Mouse (Mus musculus): Measurements from ENCODE around the gene Gadl1. TPM values are rescaled to one million over a fixed set of nuclear protein-coding genes. Genes with fewer than 3 reads are reported as not detected.

Gene Gadl1
- total and polyA plus RNA-seq, 3 experiments, result 0.06 to 0.08 TPM; not detected in 1

DNA sequence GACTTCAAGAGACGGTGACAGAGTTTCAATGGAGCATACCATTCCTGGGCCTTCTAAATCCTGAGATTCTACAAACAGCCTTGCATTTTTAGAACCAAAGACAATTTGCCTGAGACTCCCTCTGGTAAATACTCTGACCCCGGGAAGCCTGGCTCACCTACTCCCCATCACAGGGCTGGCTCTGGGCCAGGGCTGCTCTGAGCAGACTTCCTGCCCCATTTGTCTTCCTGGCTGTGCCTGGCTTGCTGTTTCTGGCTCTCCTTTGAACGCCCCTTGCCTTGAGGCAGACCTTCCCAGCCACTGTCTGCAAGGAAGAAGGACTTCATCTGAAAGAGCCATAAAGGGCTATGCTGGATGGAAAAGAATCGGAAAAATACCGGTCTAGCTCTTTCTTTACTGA is 182.7 kb downstream of the Gadl1 start:
- Histone ChIP-seq H3K36me3 (ENCODE audit: control insufficient read depth in 1 of 2, insufficient read depth in 2 of 2, low read length in 2 of 2) (no peaks in the 10 kb centered on the region), H3K4me3 (ENCODE audit: control insufficient read depth in 1 of 2, insufficient read depth in 1 of 2, low read depth in 2 of 2, low read length in 2 of 2) (no peak overlapping the region), H3K9me3 (replicated peaks; ENCODE audit: insufficient read depth, low read length) (no peaks in the 10 kb centered on the region), H3K9ac (ENCODE audit: control insufficient read depth, low read depth, low read length, poor library complexity, severe bottlenecking) (no peak overlapping the region), H3K79me2 (ENCODE audit: control insufficient read depth, insufficient read depth, low read length, poor library complexity) (no peaks in the 10 kb centered on the region), H3K27ac (ENCODE audit: control insufficient read depth, low read depth, low read length) (no peak overlapping the region), H3K27me3 (ENCODE audit: control insufficient read depth in 1 of 2, insufficient read depth in 2 of 2, low read length in 2 of 2) (no peaks in the 10 kb centered on the region), H3K4me1 (ENCODE audit: control insufficient read depth in 1 of 2, insufficient read depth in 2 of 2, low read length in 2 of 2) (no peaks in the 10 kb centered on the region)
- TF ChIP-seq POLR2AphosphoS5 (IDR thresholded peaks at IDR 0.05; ENCODE audit: borderline replicate concordance, low read depth, low read length) (no peak), CHD1 (IDR thresholded peaks at IDR 0.05; ENCODE audit: low read depth, low read length) (no peak), SIN3A (IDR thresholded peaks at IDR 0.05; ENCODE audit: low read length) (no peak), MAZ (IDR thresholded peaks at IDR 0.05; ENCODE audit: low read depth, low read length) (no peak), ETS1 (IDR thresholded peaks at IDR 0.05; ENCODE audit: low read depth, low read length) (no peak), UBTF (IDR thresholded peaks at IDR 0.05; ENCODE audit: borderline replicate concordance, insufficient read depth, low read depth, low read length) (no peak), TBP (IDR thresholded peaks at IDR 0.05; ENCODE audit: low read depth, low read length) (no peak), ELF1 (IDR thresholded peaks at IDR 0.05; ENCODE audit: low read depth, low read length) (no peak), CTCF (IDR thresholded peaks at IDR 0.05 in 2 of 3, conservative IDR thresholded peaks at IDR 0.05 in 1 of 3; ENCODE audit: control insufficient read depth in 1 of 3, insufficient read depth in 1 of 3, low read depth in 2 of 3, low read length in 3 of 3, poor library complexity in 1 of 3, severe bottlenecking in 1 of 3) (no peak)
- DNase-seq (ENCODE audit: low read depth, low spot score), result no peak

- no peak overlapping the region for H3K27ac ChIP-seq (ENCODE audit: control insufficient read depth, low read depth, low read length)
- H3K36me3 ChIP-seq (ENCODE audit: control insufficient read depth in 1 of 2, insufficient read depth in 2 of 2, low read length in 2 of 2), result no peaks in the 10 kb centered on the region
- TF ChIP-seq USF2 (IDR thresholded peaks at IDR 0.05; ENCODE audit: borderline replicate concordance in 1 of 2, insufficient read depth in 1 of 2, low read depth in 1 of 2, low read length in 2 of 2) (no peak), TCF12 (IDR thresholded peaks at IDR 0.05; ENCODE audit: low read depth, low read length) (no peak)
- no peaks in the 10 kb centered on the region for H3K9me3 ChIP-seq (replicated peaks; ENCODE audit: insufficient read depth, low read length)
- no peak for DNase-seq (ENCODE audit: low read depth, low spot score)
- no peak overlapping the region for H3K9ac ChIP-seq (ENCODE audit: control insufficient read depth, low read depth, low read length, poor library complexity, severe bottlenecking)
- H3K4me3 ChIP-seq (ENCODE audit: control insufficient read depth in 1 of 2, insufficient read depth in 1 of 2, low read depth in 2 of 2, low read length in 2 of 2), result no peak overlapping the region
- H3K79me2 ChIP-seq (ENCODE audit: control insufficient read depth, insufficient read depth, low read length, poor library complexity), result no peaks in the 10 kb centered on the region
- H3K4me1 ChIP-seq (ENCODE audit: control insufficient read depth in 1 of 2, insufficient read depth in 2 of 2, low read length in 2 of 2), result no peaks in the 10 kb centered on the region
- H3K27me3 ChIP-seq (ENCODE audit: control insufficient read depth in 1 of 2, insufficient read depth in 2 of 2, low read length in 2 of 2), result no peaks in the 10 kb centered on the region
Measured at GRCm38 (mm10) chr9:116098724-116099595, 189.7 kb downstream of the Gadl1 start.

DNA sequence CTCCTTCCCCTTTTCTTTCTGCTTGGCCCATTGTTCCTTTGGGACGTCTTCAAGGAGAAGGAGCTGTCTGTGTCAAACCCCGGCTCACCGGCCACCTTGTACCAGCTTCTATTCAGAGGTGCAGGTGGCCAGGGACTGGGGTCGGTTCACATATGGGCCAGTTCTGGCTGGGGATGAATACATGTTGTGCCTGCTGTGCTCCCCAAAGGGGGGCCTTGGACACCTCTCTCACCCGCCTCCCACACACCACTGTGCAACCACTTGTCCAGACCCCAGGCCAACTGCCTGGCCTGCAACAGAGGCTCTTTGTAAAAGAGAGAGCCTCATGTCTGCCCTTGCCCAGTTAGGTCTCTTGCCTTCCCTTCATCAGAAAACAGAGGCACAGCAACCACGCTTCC is 190.3 kb downstream of the Gadl1 start:
- Histone ChIP-seq H3K36me3 (ENCODE audit: control insufficient read depth in 1 of 2, insufficient read depth in 2 of 2, low read length in 2 of 2) (no peaks in the 10 kb centered on the region), H3K79me2 (ENCODE audit: control insufficient read depth, insufficient read depth, low read length, poor library complexity) (no peaks in the 10 kb centered on the region), H3K9ac (ENCODE audit: control insufficient read depth, low read depth, low read length, poor library complexity, severe bottlenecking) (no peak overlapping the region), H3K27me3 (ENCODE audit: control insufficient read depth in 1 of 2, insufficient read depth in 2 of 2, low read length in 2 of 2) (no peaks in the 10 kb centered on the region), H3K4me1 (ENCODE audit: control insufficient read depth in 1 of 2, insufficient read depth in 2 of 2, low read length in 2 of 2) (no peaks in the 10 kb centered on the region), H3K9me3 (replicated peaks; ENCODE audit: insufficient read depth, low read length) (no peaks in the 10 kb centered on the region), H3K27ac (ENCODE audit: control insufficient read depth, low read depth, low read length) (no peak overlapping the region), H3K4me3 (ENCODE audit: control insufficient read depth in 1 of 2, insufficient read depth in 1 of 2, low read depth in 2 of 2, low read length in 2 of 2) (no peak overlapping the region)
- TF ChIP-seq CHD1 (IDR thresholded peaks at IDR 0.05; ENCODE audit: low read depth, low read length), result no peak
- no peak for TF ChIP-seq USF1 (IDR thresholded peaks at IDR 0.05; ENCODE audit: low read depth, low read length)
- no peak for TF ChIP-seq MYB (IDR thresholded peaks at IDR 0.05; ENCODE audit: low read depth, low read length)
- TF ChIP-seq POLR2A (IDR thresholded peaks at IDR 0.05; ENCODE audit: control insufficient read depth in 1 of 2, insufficient read depth in 1 of 2, low read depth in 1 of 2, low read length in 2 of 2, poor library complexity in 1 of 2), result no peak
- TF ChIP-seq RAD21 (IDR thresholded peaks at IDR 0.05; ENCODE audit: low read depth, low read length), result no peak
- no peak for TF ChIP-seq BHLHE40 (IDR thresholded peaks at IDR 0.05; ENCODE audit: borderline replicate concordance, low read depth, low read length)
- no peak for TF ChIP-seq ZMIZ1 (IDR thresholded peaks at IDR 0.05; ENCODE audit: low read depth, low read length)
- no peak for TF ChIP-seq POLR2AphosphoS5 (IDR thresholded peaks at IDR 0.05; ENCODE audit: borderline replicate concordance, low read depth, low read length)
- TF ChIP-seq ZC3H11A (IDR thresholded peaks at IDR 0.05; ENCODE audit: low read depth, low read length), result no peak
- no peak for TF ChIP-seq GABPA (IDR thresholded peaks at IDR 0.05; ENCODE audit: low read depth, low read length)
- TF ChIP-seq MYC (IDR thresholded peaks at IDR 0.05; ENCODE audit: low read depth, low read length), result no peak
- TF ChIP-seq CTCF (IDR thresholded peaks at IDR 0.05 in 2 of 3, conservative IDR thresholded peaks at IDR 0.05 in 1 of 3; ENCODE audit: control insufficient read depth in 1 of 3, insufficient read depth in 1 of 3, low read depth in 2 of 3, low read length in 3 of 3, poor library complexity in 1 of 3, severe bottlenecking in 1 of 3), result no peak
- no peak for TF ChIP-seq USF2 (IDR thresholded peaks at IDR 0.05; ENCODE audit: borderline replicate concordance in 1 of 2, insufficient read depth in 1 of 2, low read depth in 1 of 2, low read length in 2 of 2)
- TF ChIP-seq NELFE (IDR thresholded peaks at IDR 0.05; ENCODE audit: low read depth, low read length), result no peak
- no peak for TF ChIP-seq GATA1 (IDR thresholded peaks at IDR 0.05; ENCODE audit: low read depth, low read length)
- no peak for TF ChIP-seq SMC3 (IDR thresholded peaks at IDR 0.05; ENCODE audit: low read depth, low read length)
- TF ChIP-seq JUND (IDR thresholded peaks at IDR 0.05; ENCODE audit: low read depth, low read length), result no peak
- DNase-seq (ENCODE audit: low read depth, low spot score), result no peak
